Mouse (Mus musculus) bone marrow macrophage, adult 2 months (primary cell): ENCODE data around the gene Hnrnpab. TPM values are rescaled to one million over a fixed set of nuclear protein-coding genes. Genes with fewer than 3 reads are reported as not detected.

Experiments used
- H3K27ac ChIP-seq: 2 replicates; pipeline ENCODE4 v1.5.1; 2012; ENCODE audit warnings: low read depth, low read length; ENCODE audit not compliant: insufficient read depth
- H3K4me1 ChIP-seq: 2 replicates; pipeline ENCODE4 v1.6.1; 2012; ENCODE audit warnings: low read length; ENCODE audit not compliant: control insufficient read depth, insufficient read depth
- H3K4me3 ChIP-seq: 2 replicates; pipeline ENCODE4 v1.5.1; 2012; ENCODE audit warnings: mild to moderate bottlenecking, low read length, moderate library complexity; ENCODE audit not compliant: insufficient read depth
- CTCF ChIP-seq: IDR thresholded peaks from 2 replicates; pipeline ENCODE4 v1.5.1; 2012; ENCODE audit warnings: low read depth, mild to moderate bottlenecking, low read length, moderate library complexity
- POLR2A ChIP-seq: IDR thresholded peaks from 2 replicates; pipeline ENCODE4 v1.6.1; 2012; ENCODE audit warnings: mild to moderate bottlenecking, low read depth, low read length, borderline replicate concordance
- polyA plus RNA-seq: library from polyadenylated mRNA; stranded (reverse); fragments of >200 nt; gene quantifications from 2 replicates; pipeline ENCODE4 v1.2.4, GENCODE M21; 2012; ENCODE audit not compliant: missing spikeins, insufficient read depth, insufficient read length

Hnrnpab gene
- polyA plus RNA-seq, 1 experiment: 144 TPM

- H3K4me3 ChIP-seq: no peak overlapping the region
- H3K4me1 ChIP-seq: peaks cover 20% of the 10 kb centered on the region
- TF ChIP-seq CTCF (no peak), POLR2A (no peak)
- H3K27ac ChIP-seq: no peak overlapping the region
Observed at GRCm38 (mm10) chr11:51646751-51647667, 40.4 kb upstream of the Hnrnpab start.

- no peak overlapping the region for H3K4me3 ChIP-seq
- TF ChIP-seq CTCF (no peak), POLR2A (no peak)
- no peak overlapping the region for H3K27ac ChIP-seq
- H3K4me1 ChIP-seq: peaks cover 20% of the 10 kb centered on the region
Observed at GRCm38 (mm10) chr11:51646245-51646644, 39.6 kb upstream of the Hnrnpab start.

- Histone ChIP-seq H3K4me1 (peaks cover 20% of the 10 kb centered on the region), H3K27ac (no peak overlapping the region)
- TF ChIP-seq CTCF (no peak), POLR2A (no peak)
Observed at GRCm38 (mm10) chr11:51645293-51645692, 38.6 kb upstream of the Hnrnpab start.

DNA sequence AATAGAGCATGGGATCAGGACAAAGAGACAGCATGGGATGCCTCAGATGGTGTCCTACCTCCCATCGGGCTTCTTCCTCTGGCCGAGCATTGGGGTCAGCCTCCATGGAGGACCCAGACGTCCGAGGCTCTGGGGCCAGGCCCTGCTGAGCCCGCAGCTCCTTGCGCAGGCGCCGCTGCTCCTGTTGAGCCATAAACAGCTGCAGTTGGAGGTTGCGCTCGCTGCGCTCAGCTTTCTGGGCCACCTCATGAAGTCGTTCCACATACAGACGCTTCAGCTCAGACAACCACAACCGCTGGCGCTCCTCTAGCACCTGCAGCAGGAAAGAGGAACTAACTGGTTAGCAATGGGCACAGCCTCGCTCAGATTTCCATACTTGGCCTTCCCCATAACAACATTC lies 37.6 kb upstream of the Hnrnpab start:
- Histone ChIP-seq H3K27ac (peak overlapping the region; percentile 67), H3K4me3 (peak overlapping the region; percentile 23), H3K4me1 (peaks cover 17% of the 10 kb centered on the region)

More at GRCm38 (mm10) chr11:51645293-51645692, 38.6 kb upstream of the Hnrnpab start:
- no peak overlapping the region for H3K4me3 ChIP-seq

GRCm38 (mm10) chr11:51643761-51644160 lies 37.1 kb upstream of the Hnrnpab start:
- peak overlapping the region; percentile 23 for H3K4me3 ChIP-seq
- peaks cover 18% of the 10 kb centered on the region for H3K4me1 ChIP-seq
- H3K27ac ChIP-seq: peak overlapping the region; percentile 67
- no peak for TF ChIP-seq POLR2A

More for the DNA sequence above, 37.6 kb upstream of the Hnrnpab start:
- no peak for TF ChIP-seq CTCF
- TF ChIP-seq POLR2A: no peak

- H3K4me3 ChIP-seq: no peak overlapping the region
- no peak overlapping the region for H3K27ac ChIP-seq
- no peak for TF ChIP-seq CTCF
- no peak for TF ChIP-seq POLR2A
- H3K4me1 ChIP-seq: peaks cover 23% of the 10 kb centered on the region
Observed at GRCm38 (mm10) chr11:51643202-51643601, 36.6 kb upstream of the Hnrnpab start.

- Histone ChIP-seq H3K4me1 (peaks cover 35% of the 10 kb centered on the region), H3K27ac (no peak overlapping the region), H3K4me3 (no peak overlapping the region)
- TF ChIP-seq POLR2A: no peak
Observed at GRCm38 (mm10) chr11:51640748-51641147, 34.1 kb upstream of the Hnrnpab start.

GRCm38 (mm10) chr11:51638497-51638896 lies 31.9 kb upstream of the Hnrnpab start:
- peaks cover 38% of the 10 kb centered on the region for H3K4me1 ChIP-seq

GRCm38 (mm10) chr11:51637971-51638414 lies 31.3 kb upstream of the Hnrnpab start:
- Histone ChIP-seq H3K27ac (peak overlapping the region; percentile 89), H3K4me1 (peaks cover 37% of the 10 kb centered on the region), H3K4me3 (peak overlapping the region; percentile 36)

More at GRCm38 (mm10) chr11:51638497-51638896, 31.9 kb upstream of the Hnrnpab start:
- no peak for TF ChIP-seq POLR2A
- TF ChIP-seq CTCF: no peak
- Histone ChIP-seq H3K4me3 (peak overlapping the region; percentile 36), H3K27ac (peak overlapping the region; percentile 89)

DNA sequence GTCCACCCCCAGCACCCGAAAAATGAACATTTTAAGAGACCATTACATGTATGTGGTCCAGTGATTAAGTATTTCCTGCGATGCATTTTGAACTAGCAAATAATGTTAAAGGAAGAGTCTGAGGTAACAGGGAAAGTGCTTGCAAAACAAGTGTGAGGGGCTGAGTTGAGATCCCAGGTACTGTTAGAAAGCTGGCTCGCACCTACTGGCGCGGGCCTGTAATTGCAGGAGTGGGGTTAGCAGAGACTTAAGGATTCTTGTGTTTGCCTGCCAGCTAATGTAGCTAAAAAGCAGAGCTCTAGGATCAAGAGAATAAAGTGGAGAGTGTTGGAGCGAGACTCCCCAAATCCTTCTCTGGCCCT lies 29.7 kb upstream of the Hnrnpab start:
- Histone ChIP-seq H3K4me1 (peaks cover 52% of the 10 kb centered on the region), H3K4me3 (peak overlapping the region; percentile 90), H3K27ac (peak overlapping the region; percentile 83)
- no peak for TF ChIP-seq POLR2A
- no peak for TF ChIP-seq CTCF

More at GRCm38 (mm10) chr11:51637971-51638414, 31.3 kb upstream of the Hnrnpab start:
- no peak for TF ChIP-seq CTCF
- no peak for TF ChIP-seq POLR2A
